Mouse (Mus musculus) brain, adult 2 months (tissue): Measurements from ENCODE around the gene Platr17.
A peak's percentile ranks its signal among the peaks of the same experiment; 100 is the strongest.
"Not testable (repeated sequence)": the region's sequence is repeated elsewhere in the genome, so short reads cannot be mapped to it uniquely, and the experiment has no call there.

Source experiments
- DNase-seq: peaks from one replicate; pipeline ENCODE4 v3.0.0; 2011; ENCODE audit warnings: low read depth, low spot score

Gene Platr17

GRCm38 (mm10) chr17:33904835-33905234 is at the start of gene Platr17:
Gene Platr17, plus strand, starts transcription at chr17:33905135.
- not testable (repeated sequence) for DNase-seq

GRCm38 (mm10) chr17:33857816-33858215 is 47.1 kb upstream of the Platr17 start:
- no peak for DNase-seq

GRCm38 (mm10) chr17:33865330-33866030 is 39.5 kb upstream of the Platr17 start:
- DNase-seq: peak; percentile 95

GRCm38 (mm10) chr17:33873537-33873936 is 31.4 kb upstream of the Platr17 start, which contains the start of gene Gm7029:
Gene Gm7029, plus strand, starts transcription at chr17:33873837.
- DNase-seq: not testable (repeated sequence)

- no peak for DNase-seq
These were observed 30.5 kb upstream of the Platr17 start for GRCm38 (mm10) chr17:33874411-33874810.

- not testable (repeated sequence) for DNase-seq
These were observed 29.1 kb upstream of the Platr17 start for GRCm38 (mm10) chr17:33875797-33876196.

GRCm38 (mm10) chr17:33884320-33884719 is 20.6 kb upstream of the Platr17 start:
- not testable (repeated sequence) for DNase-seq

GRCm38 (mm10) chr17:33887802-33888201 is 17.1 kb upstream of the Platr17 start:
- not testable (repeated sequence) for DNase-seq

- DNase-seq: not testable (repeated sequence)
These were observed 16.7 kb upstream of the Platr17 start for GRCm38 (mm10) chr17:33888230-33888629.

- not testable (repeated sequence) for DNase-seq
These were observed 14.9 kb upstream of the Platr17 start for GRCm38 (mm10) chr17:33889941-33890532.

GRCm38 (mm10) chr17:33890533-33891059 is 14.3 kb upstream of the Platr17 start, which contains the start of gene Kifc1:
Gene Kifc1, minus strand, starts transcription at chr17:33890661.
- DNase-seq: peak; percentile 100

GRCm38 (mm10) chr17:33891357-33891756 is 13.6 kb upstream of the Platr17 start:
- no peak for DNase-seq

GRCm38 (mm10) chr17:33891892-33892291 is 13.0 kb upstream of the Platr17 start:
- not testable (repeated sequence) for DNase-seq

- DNase-seq: no peak
These were observed 12.5 kb upstream of the Platr17 start for GRCm38 (mm10) chr17:33892429-33892828.

GRCm38 (mm10) chr17:33893011-33893410 is 11.9 kb upstream of the Platr17 start:
- DNase-seq: not testable (repeated sequence)

GRCm38 (mm10) chr17:33897114-33897794 is 7.7 kb upstream of the Platr17 start:
- DNase-seq: peak; percentile 81

GRCm38 (mm10) chr17:33898193-33898592 is 6.7 kb upstream of the Platr17 start:
- peak; percentile 48 for DNase-seq

- no peak for DNase-seq
These were observed 5.3 kb upstream of the Platr17 start for GRCm38 (mm10) chr17:33899642-33900041.

GRCm38 (mm10) chr17:33900281-33900988 is 4.5 kb upstream of the Platr17 start:
- DNase-seq: peak; percentile 20

GRCm38 (mm10) chr17:33900989-33901314 is 4.0 kb upstream of the Platr17 start:
- DNase-seq: no peak

- DNase-seq: no peak
These were observed 3.3 kb upstream of the Platr17 start for GRCm38 (mm10) chr17:33901653-33902052.

GRCm38 (mm10) chr17:33902079-33902478 is 2.9 kb upstream of the Platr17 start:
- DNase-seq: no peak
